Mouse (Mus musculus) gastrocnemius, adult 8-10 months (tissue): ENCODE data around the gene Rhbdl1. TPM values are rescaled to one million over a fixed set of nuclear protein-coding genes. Genes with fewer than 3 reads are reported as not detected.

Source experiments
- DNase-seq, 2 experiments: peaks; one replicate each; pipeline ENCODE4 v3.0.0; 2022; ENCODE audit warnings: low spot score in 2 of 2
- microRNA-seq: library from miRNA; unstranded; fragments of <30 nt; microRNA quantifications from one replicate; pipeline ENCODE4 v1.2.0, GENCODE M21; 2022
- total RNA-seq, 4 experiments: library from RNA; stranded (reverse); gene quantifications; 2 replicates each; pipeline ENCODE4 v1.2.4; 2022

The Rhbdl1 gene
- total RNA-seq, 4 experiments from 2014 or later: 9.5 to 18.5 (median 16.7) TPM

GRCm38 (mm10) chr17:25796211-25796771 lies 40.8 kb downstream of the Rhbdl1 start:
- peak; percentile 57 to 69 for DNase-seq

DNA sequence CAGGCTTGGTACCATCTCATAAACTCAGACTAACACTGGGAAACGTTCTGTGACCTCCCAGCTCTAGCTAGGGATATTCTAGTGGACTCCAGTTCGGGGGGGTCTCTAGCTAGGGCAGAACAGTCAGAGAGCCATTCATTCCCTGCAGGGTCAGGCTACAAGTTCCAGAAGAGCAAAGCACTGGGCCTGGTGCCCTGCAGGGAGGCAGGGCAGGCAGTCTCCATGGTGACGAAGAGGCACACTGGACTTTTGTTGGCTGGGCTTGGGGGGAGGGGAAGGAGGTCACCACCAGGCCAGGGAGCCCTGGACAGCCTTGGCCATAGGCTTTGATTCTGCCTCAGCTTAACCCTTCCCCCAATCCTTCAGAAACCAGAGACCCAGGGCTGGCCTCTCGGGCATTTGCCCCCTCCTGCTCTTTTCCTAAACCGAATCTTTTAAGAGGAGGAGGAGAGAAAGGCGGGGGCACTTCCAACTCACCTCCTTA lies 41.4 kb downstream of the Rhbdl1 start, which contains the start of gene AC134908.4:
TSS of gene AC134908.4 (minus strand) at position 51 of the 484 bp plus-strand sequence.
- no peak for DNase-seq

GRCm38 (mm10) chr17:25794998-25795397 lies 42.1 kb downstream of the Rhbdl1 start:
- no peak for DNase-seq

DNA sequence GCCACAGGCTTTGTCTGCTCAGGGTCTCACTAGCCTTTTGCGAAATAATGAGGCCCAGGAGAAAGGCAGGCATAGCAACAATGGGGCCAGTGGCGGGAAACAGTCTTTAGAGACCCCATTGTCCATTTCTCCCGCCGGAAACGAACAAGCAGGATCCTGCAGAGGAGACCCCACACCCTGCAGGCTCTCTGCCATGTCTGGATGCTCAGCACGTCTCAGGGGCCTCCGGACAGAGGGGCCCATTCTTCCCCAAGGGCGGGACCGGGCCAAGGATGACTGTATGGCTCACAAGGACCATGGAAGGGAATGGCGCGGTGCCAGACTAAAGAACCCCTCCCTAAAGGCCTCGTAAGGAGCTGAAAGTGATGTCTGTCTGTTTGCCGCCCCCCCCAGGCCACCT lies 42.9 kb downstream of the Rhbdl1 start:
- no peak for DNase-seq

DNA sequence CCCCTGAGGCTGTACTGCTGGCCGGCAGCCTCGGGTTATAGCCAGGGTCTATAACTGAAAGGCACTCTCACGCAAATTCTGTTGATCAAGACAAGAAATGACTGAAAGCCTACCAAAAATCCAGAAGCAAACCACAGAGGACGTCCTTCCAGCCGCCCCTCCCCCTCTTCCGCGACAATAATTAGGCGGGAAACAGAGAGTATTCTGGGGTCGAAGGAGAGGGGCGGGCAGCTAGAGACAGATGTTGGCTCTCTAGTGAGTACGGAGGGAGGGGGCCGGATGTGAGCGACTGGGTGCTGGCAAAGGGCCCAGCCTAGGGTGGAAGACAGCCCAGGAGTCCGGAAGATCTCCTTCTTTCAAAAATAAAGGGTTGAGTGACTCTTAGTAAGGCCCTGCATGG lies 44.5 kb downstream of the Rhbdl1 start, which contains the start of gene Fam173a:
TSS of gene Fam173a (minus strand) at position 287 of the 400 bp plus-strand sequence.
- peak; percentile 37 to 65 for DNase-seq

DNA sequence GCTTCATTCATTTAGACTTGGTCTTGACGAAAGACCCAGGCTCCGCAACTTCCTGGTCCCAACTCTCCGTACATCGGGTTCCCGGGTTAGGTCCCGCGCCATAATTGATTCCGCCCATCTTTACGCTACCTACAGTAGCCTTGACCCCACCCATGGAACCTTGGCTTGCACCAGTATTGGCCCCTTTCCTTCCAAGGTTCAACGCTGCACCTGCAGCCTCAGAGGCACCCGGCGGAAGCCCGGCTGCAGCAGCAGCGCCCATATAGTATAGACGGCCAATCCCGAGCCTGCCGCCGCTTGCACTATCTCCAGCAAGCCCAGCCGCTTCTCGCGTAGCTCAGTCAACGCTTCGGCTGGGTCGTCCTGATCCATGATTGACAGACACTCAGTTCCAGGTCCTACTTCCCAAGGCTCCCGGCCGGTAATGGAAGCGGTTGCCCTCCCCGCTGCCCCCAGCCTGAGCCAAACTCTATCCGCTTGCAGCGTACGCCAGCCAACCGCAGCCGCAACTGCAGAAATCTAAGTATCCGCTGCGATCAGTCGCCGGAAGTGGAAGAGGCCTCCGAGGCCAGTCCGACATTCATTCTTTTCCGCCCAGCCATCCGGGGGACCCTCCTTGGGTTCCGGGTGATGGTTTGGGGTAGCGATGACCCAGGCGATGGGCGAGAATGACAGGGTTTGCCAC lies 45.1 kb downstream of the Rhbdl1 start:
- DNase-seq: peak; percentile 73 to 76

- DNase-seq: no peak
Observed at GRCm38 (mm10) chr17:25791320-25791842, 45.7 kb downstream of the Rhbdl1 start.

GRCm38 (mm10) chr17:25786781-25787504 lies 50.2 kb downstream of the Rhbdl1 start:
- DNase-seq: no peak

DNA sequence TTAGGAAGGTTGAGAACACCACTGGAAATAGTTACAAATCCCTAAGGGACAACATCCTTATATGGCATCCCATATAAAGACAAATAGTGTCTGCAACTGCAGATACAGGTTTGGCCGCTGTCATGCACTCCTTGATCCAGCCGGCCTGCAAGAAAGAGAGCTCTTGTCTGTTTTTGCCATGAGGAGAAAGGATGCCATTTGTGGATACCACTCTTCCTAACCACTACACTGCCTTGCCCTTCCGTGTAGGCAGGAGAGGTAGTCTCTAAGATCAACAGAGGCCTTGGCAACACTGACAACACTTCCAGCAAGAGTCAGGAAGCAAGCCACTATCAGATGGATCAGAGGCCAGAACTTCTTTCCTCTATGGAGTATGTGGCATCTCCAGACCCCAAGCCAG lies 50.8 kb downstream of the Rhbdl1 start, which contains the start of gene Ccdc78:
TSS of gene Ccdc78 (plus strand) at position 301 of the 400 bp plus-strand sequence.
- DNase-seq: no peak

DNA sequence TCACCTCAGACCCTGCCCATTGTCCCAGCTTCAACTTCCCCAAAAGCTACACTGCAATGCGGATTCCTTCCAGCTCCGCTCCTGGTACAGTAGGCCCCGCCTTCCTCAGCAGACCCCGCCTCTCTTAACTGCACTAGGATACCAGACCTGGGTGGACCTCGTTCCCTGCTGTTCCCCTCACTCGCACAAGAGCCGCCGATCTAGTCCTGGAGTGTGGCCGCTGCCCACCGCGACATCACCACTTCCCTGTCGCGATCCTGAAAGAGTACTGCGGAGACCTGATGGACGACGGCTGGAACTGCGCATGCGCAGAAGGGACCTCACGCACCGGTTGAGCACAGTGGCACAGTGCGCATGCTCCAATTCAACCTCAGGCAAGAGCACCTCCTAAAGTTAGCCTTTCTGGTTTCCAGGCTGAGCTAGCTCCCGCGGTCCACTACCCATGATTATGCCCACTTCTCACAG lies 51.8 kb downstream of the Rhbdl1 start, which contains the start of gene Haghl:
TSS of gene Haghl (minus strand) at position 393 of the 465 bp plus-strand sequence.
- peak; percentile 90 to 95 for DNase-seq

Small RNAs within 50 kb of the gene (microRNA-seq; reads per million reads assigned to microRNA genes)
- gene Mir3082: not detected

Other genes with a start within 250 kb of the Rhbdl1 start
- gene Gng13, start 120.1 kb downstream of the Rhbdl1 start, total RNA-seq: not detected
- gene Chtf18, start 109.9 kb downstream of the Rhbdl1 start, total RNA-seq: 1 to 10 TPM in 1 of 4 experiments, under 1 TPM in 3; 0.87 to 1.4 (median 0.94) TPM
- 1 to 10 TPM; 2.4 to 3.5 (median 3.1) TPM for gene Rpusd1, start 109.6 kb downstream of the Rhbdl1 start, total RNA-seq
- gene Mslnl, start 101.3 kb downstream of the Rhbdl1 start, total RNA-seq: not detected
- under 1 TPM in 2 of 4 experiments, not detected in 2; 0.13 TPM for gene Msln, start 82.9 kb downstream of the Rhbdl1 start, total RNA-seq
- gene Narfl, start 63.5 kb downstream of the Rhbdl1 start, total RNA-seq: 10 to 100 TPM; 24.4 to 29.6 (median 26.5) TPM
- gene Haghl, start 51.6 kb downstream of the Rhbdl1 start, total RNA-seq: 10 to 100 TPM in 3 of 4 experiments, 1 to 10 TPM in 1; 9.4 to 12.1 (median 10.1) TPM
- gene Ccdc78, start 50.7 kb downstream of the Rhbdl1 start, total RNA-seq: not detected
- 10 to 100 TPM; 46.3 to 53.3 (median 47.6) TPM for gene Fam173a, start 44.4 kb downstream of the Rhbdl1 start, total RNA-seq
- gene AC134908.4, start 41.6 kb downstream of the Rhbdl1 start, total RNA-seq: 1 to 10 TPM in 1 of 4 experiments, not detected in 3; 1.2 TPM
- 10 to 100 TPM; 39.6 to 52.1 (median 46.8) TPM for gene Metrn, start 40.2 kb downstream of the Rhbdl1 start, total RNA-seq
- gene Fbxl16, start 28.2 kb downstream of the Rhbdl1 start, total RNA-seq: 1 to 10 TPM in 1 of 4 experiments, under 1 TPM in 3; 0.27 to 1.0 (median 0.71) TPM
- 10 to 100 TPM in 3 of 4 experiments, 1 to 10 TPM in 1; 9.8 to 13.2 (median 11.7) TPM for gene Wdr24, start 13.7 kb downstream of the Rhbdl1 start, total RNA-seq
- 10 to 100 TPM; 11.0 to 13.0 (median 11.4) TPM for gene Jmjd8, start 8.4 kb downstream of the Rhbdl1 start, total RNA-seq
- gene Stub1, start 3.9 kb downstream of the Rhbdl1 start, total RNA-seq: 100 to 1,000 TPM in 1 of 4 experiments, 10 to 100 TPM in 3; 87.3 to 101 (median 91.1) TPM
- gene Gm20683, start 4.5 kb upstream of the Rhbdl1 start, total RNA-seq: 10 to 100 TPM in 2 of 4 experiments, 1 to 10 TPM in 2; 9.1 to 15.3 (median 12.3) TPM
- 10 to 100 TPM; 63.3 to 72.7 (median 68.0) TPM for gene Rhot2, start 7.6 kb upstream of the Rhbdl1 start, total RNA-seq
- 1 to 10 TPM in 1 of 4 experiments, under 1 TPM in 3; 0.36 to 1.6 (median 0.84) TPM for gene Wdr90, start 24.2 kb upstream of the Rhbdl1 start, total RNA-seq
- 100 to 1,000 TPM in 1 of 4 experiments, 10 to 100 TPM in 3; 87.4 to 108 (median 92.5) TPM for gene Mcrip2, start 31.5 kb upstream of the Rhbdl1 start, total RNA-seq
- gene Mettl26, start 37.8 kb upstream of the Rhbdl1 start, total RNA-seq: 10 to 100 TPM; 27.4 to 42.1 (median 31.3) TPM
- gene Wfikkn1, start 43.6 kb upstream of the Rhbdl1 start, total RNA-seq: under 1 TPM; 0.15 to 0.62 (median 0.38) TPM
- gene Rab40c, start 82.4 kb upstream of the Rhbdl1 start, total RNA-seq: 10 to 100 TPM in 3 of 4 experiments, 1 to 10 TPM in 1; 7.9 to 13.3 (median 12.7) TPM
- gene Pigq, start 107.6 kb upstream of the Rhbdl1 start, total RNA-seq: 10 to 100 TPM; 18.1 to 21.0 (median 18.8) TPM
- not detected for gene Nhlrc4, start 107.7 kb upstream of the Rhbdl1 start, total RNA-seq
- gene A930017K11Rik, start 115.3 kb upstream of the Rhbdl1 start, total RNA-seq: not detected
- 1 to 10 TPM; 2.9 to 5.0 (median 4.1) TPM for gene Capn15, start 148.5 kb upstream of the Rhbdl1 start, total RNA-seq
- gene Rab11fip3, start 232.3 kb upstream of the Rhbdl1 start, total RNA-seq: 10 to 100 TPM; 71.4 to 85.9 (median 78.5) TPM